Mouse (Mus musculus) small intestine, adult 2 months (tissue): Measurements from ENCODE around the gene Derl3.

ENCODE experiments used
- CTCF ChIP-seq: fragments of 200-500 bp; IDR thresholded peaks from 2 replicates; pipeline ENCODE4 v1.5.1; 2012; ENCODE audit warnings: low read depth, mild to moderate bottlenecking, control low read depth, inconsistent platforms, low read length, moderate library complexity, mixed read lengths; ENCODE audit not compliant: insufficient replicate concordance, insufficient read length; ENCODE audit errors: extremely low read depth
- POLR2A ChIP-seq: fragments of 200-500 bp; IDR thresholded peaks from 2 replicates; pipeline ENCODE4 v1.6.1; 2012; ENCODE audit warnings: low read depth, mild to moderate bottlenecking, control low read depth, inconsistent platforms, low read length, moderate library complexity

DNA sequence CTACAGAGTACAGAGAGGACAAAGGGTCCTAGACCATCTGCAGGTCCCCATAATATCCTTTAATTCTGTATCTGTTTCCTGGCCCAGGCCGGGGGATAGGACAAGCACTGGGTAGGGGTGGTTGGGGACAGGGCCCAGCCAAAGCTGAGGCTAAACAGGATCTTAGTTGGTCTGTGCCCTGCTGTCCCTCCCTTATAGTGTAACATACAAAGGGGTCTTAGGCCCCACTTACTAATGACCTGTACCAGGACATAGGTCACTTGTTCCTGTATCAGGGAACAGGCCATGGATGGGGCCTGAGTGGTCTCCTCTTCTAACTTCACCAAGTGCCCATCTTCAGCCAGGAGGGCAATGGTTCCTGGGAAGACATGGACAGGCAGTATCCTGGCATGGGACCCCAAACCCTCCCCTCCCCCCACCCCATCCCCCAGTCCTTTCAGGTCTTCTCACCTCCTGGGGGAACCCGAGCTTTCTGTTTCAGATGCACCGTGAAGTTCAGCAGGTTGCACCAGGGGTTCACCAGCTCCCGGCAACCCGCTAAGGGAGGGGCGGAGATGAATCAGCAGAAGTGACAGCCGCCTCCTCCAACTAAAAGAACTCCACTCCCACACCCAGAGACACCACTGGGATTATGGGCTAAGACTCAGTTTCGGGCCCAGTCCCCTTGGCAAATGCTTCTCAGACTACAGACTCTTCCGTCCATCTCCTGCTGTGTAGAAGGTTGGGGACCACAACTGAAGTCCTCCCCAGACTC, 46.4 kb downstream of the Derl3 start:
- TF ChIP-seq POLR2A = no peak
- TF ChIP-seq CTCF = no peak
